Mouse (Mus musculus): ENCODE data around the gene Fut11.
A peak's percentile ranks its signal among the peaks of the same experiment; 100 is the strongest.

- peak; percentile 80 for TF ChIP-seq CTCF (IDR thresholded peaks at IDR 0.05; ENCODE audit: low read depth)
- no peak for TF ChIP-seq EP300 (IDR thresholded peaks at IDR 0.05; ENCODE audit: low read depth)
Measured at GRCm38 (mm10) chr14:20737306-20737705, 42.5 kb downstream of the Fut11 start.
